Mouse (Mus musculus) left cerebral cortex, adult 11 months (tissue): Measurements from ENCODE around the gene Ldlrad2.

Experiments
- DNase-seq: peaks from one replicate; pipeline ENCODE4 v3.0.0; 2022; ENCODE audit warnings: low spot score

The Ldlrad2 gene

DNA sequence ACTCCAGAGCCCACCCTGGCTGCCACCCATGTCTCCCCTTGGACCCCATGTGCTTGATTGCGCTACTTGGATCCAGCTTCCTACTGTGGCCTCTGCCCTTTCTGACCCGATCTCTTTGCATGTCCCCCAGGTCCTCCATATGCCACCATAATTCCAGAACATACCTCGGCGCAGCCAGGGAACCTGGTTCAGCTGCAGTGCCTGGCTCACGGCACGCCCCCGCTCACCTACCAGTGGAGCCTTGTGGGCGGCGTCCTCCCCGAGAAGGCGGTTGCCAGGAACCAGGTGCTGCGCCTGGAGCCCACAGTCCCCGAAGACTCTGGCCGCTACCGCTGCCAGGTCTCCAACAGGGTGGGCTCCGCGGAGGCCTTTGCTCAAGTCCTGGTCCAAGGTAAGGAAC lies 20.9 kb downstream of the Ldlrad2 start:
- DNase-seq = no peak

DNA sequence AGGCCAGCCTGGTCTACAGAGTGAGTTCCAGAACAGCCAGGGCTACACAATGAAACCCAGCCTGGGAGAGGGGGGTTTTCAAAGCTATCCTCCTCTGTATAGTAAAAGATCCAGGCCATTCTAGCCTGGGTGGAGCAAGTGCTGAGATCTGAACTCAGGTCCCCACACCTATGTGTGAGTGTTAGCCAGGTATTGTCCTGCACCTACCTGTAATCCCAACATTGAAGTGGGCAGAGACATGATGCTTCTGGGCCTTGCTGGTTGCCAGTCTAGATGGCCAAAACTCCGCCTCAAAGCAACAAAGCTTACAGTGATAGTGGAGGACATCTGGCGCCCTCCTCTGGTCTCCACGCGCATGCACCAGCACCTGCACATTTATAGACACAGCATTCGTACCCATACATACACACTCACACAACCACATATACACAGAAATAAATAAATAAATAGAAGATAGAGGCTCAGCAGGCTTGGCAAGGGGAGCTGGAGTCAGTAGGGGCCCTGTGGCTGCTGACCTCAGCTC lies 28.3 kb downstream of the Ldlrad2 start:
- DNase-seq = peak; percentile 28

DNA sequence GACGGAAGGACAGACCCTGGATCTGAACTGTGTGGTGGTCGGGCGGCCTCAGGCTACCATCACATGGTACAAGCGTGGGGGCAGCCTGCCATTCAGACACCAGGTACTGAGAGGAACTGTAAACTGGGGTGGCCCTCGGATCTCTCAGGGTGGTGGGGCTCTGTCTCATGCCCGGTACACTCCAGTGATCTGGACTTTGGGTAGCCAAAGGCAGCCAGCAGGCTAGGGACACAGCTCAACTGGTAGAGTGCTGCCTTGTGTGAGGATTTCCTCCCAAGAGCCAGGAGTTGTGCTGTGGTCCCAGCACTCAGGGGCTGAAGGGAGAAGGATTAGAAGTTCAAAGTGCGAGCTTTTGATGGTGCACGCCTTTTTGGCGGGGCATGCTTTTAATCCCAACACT lies 28.8 kb downstream of the Ldlrad2 start:
- no peak for DNase-seq

DNA sequence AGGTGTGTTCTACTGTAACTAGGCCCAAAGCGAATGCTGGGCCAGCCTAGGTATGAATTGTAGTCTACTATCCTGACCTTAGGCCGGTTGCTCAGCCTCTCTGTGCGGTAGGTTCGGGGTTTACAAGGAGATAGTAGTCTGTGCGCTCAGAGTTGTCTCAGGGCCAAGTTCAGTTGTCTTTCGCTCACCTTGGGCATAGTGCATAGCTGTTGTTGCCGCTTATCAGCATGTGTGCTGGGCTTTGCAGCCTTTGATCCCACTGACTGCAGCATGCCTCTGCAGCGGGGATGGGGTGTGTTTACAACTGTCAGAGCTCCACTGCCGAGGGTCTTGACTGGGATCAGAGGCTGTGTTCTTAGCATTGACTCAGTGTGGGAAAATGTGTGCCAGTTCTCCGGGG lies 31.4 kb downstream of the Ldlrad2 start:
- DNase-seq = no peak

DNA sequence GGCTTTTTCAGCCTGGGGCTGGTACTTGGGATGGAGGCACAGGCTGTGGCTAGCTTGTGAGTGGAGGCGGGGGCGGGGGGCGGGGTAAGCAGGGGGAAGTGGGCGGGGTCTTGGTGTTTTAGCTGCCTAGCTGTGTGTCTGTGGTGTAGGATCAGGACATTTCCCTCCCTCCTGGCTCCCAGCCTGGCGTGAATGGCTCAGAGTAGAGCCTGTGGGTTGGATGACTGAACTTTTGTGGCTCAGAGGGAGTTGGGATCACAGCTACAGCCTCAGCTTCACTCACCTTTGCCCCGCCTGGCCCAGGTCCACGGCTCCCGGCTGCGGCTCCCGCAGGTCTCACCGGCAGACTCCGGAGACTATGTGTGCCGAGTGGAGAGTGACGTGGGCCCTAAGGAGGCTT lies 34.0 kb downstream of the Ldlrad2 start:
- DNase-seq = no peak

DNA sequence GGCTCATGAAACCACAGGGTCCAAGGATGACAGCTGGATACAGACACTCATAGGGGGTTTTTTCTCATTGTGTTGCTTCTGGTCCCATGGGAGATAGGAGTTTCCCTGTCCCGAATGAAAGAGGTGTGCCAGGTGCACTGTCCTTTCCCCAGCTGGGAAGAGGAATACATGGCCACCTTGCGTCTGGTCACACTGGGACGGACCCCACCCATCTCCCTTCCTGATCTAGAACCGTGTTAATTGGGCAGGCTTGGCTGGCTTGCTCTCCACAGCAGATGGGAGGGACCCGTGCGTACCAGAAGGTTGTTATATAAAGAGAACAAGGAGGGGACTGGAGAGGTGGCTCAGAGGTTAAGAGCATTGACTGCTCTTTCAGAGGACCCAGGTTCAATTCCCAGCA lies 46.5 kb downstream of the Ldlrad2 start:
- no peak for DNase-seq

DNA sequence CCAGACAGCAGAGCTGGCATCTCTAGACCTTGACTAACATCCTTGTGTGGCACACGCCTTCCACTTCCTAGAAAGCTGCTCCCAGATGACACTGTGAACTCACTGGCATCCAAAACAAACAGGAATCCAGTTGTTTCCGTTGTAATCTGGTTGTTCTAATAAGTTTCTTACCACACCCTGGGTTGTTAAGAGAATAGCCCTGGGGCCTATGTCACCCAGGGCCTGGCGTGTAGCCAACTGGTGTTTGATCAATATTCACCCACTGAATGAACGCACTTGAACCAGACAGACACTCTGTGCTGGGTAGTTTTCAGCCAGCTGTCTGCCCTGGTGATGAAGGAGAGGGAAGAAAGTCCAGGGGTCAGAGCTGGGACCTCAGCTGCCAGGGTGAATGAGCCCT lies 47.0 kb downstream of the Ldlrad2 start:
- DNase-seq = no peak

DNA sequence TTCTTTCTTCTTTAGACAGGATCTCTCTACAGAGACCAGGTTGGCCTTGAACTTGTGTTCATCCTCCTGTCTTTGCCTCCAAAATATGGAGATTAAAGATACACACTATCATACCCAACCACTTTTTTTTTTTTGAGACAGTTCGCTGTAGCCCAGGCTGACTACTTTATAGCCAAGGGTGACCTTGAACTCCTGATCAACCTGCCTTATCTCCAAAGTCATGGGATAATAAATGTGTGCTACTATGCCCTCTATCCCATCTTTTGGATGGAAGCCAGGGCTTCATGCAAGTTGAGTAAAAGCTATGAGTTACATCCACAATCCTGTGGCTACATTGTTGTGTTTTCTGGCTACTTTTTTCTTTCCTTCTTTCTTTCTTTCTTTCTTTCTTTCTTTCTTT lies 48.9 kb downstream of the Ldlrad2 start:
- no peak for DNase-seq
